Mouse (Mus musculus): ENCODE measurements around the gene Map1s. TPM values are rescaled to one million over a fixed set of nuclear protein-coding genes. Genes with fewer than 3 reads are reported as not detected.

The Map1s gene
- total RNA-seq, 2 experiments from 2014 or later, result 76.5 to 79.8 TPM

DNA sequence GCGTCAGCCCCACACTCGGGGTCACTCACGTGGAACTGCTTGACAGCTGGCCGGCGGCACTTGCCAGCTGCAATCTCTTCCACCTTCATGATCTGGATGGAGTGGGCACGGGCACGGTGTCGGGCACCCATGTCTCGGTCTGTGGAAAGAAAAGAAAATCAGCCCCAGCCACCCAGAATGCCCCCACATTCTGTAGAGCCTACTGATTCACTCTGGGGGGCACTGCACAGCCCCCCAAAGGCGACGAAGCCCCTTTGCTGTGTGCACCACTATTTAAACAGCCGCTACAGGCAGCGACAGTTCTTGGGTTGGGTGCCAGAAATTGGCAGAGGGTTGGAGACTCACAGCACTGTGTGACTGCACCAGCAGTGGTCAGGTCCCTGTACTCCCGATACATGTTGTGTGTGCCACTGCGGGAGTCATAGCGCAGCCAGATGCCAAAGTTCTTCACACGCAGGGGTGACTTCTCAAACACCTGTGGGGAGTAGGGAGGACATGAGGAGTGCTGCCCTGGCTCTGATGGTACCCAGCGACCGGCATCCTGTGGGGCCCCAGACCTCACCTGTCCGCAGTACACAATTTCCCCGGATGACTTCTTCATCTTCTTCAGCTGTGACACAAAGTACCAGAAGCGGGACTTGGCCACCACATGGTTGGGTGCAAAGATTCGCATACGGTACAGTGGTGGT lies 10.0 kb upstream of the Map1s start:
- intact Hi-C loops (cut with DNase I), result loop anchor here (5.0 kb wide), 1 partner anchor 482 kb away; no protein-coding TSS in a partner anchor
- peak in 1 of 2 experiments; percentile 27 for DNase-seq (ENCODE audit: extremely low spot score in 1 of 2, low spot score in 2 of 2)

DNA sequence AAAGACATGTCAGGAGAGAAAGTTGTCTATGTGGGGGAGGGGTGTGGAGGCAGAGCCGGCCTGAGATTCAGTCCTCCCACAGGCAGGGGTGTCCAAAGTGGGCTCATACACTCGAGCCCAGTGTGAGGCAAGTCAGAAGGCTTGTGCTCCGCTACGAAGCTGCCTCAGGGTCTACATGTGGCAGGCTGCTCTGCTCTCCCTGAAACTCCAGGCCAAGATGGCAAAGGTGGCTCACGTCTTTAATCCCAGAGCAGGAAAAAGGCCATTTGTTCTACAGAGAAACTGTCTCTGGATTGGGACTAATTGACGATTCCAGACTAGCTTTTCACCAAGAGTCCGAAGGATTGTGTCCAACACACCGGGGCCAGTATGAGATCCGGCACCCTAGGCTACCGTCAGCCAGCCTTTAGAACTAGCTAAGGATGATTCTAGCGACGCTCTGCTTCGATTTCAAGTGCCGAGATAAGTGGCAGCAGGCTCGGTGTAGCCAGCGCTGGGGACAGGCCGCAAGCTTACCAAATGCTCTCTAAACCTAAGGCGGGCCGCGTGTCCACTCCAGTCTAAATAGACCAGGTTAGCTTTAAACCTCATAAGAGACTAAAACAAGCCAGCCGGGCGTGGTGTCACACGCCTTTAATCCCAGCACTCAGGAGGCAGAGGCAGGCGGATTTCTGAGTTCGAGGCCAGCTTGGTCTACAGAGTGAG lies 9.3 kb upstream of the Map1s start:
- DNase-seq (ENCODE audit: extremely low spot score in 1 of 2, low spot score in 2 of 2), result peak in 1 of 2 experiments; percentile 35
- intact Hi-C loops (cut with DNase I), result loop anchor here (5.0 kb wide), 1 partner anchor 481 kb away; no protein-coding TSS in a partner anchor

DNA sequence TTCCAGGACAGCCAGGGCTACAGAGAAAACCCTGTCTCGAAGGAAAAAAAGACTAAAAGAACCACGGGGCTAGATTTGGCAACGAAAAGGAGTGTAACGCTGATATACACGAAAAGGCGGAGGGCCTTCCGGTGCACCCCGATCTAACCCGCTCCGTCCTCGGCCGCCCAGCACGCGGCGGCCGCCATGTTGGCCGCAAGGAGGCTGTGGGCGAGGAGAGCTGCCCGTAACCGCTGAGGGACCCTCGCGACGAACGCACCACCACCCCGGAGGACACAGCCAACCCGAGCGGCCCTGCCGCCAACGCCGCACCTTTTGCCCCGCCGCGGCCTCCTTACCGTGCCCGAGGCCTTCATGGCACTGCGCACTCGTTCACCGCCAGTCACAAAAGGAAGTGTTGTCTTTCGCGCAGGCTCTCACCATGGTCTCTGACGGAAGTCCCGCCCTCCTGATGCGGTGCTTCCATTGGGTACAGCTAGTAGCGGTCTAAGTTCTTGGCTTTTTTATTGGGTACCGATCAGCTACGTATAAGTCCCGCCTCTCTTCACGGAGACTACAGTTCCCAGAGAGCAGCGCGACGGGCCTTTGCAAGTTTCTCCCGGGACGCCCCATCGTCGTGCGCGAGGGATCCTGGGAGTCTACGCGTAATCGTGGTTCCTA lies 8.6 kb upstream of the Map1s start, which contains the start of gene Rpl18a:
Gene Rpl18a, minus strand, starts transcription at position 392 of the 660 bp plus-strand sequence.
- peak; percentile 96 to 97 for DNase-seq (ENCODE audit: extremely low spot score in 1 of 2, low spot score in 2 of 2)
- intact Hi-C loops (cut with DNase I), result loop anchor here (5.0 kb wide), 1 partner anchor 480 kb away; no protein-coding TSS in a partner anchor

DNA sequence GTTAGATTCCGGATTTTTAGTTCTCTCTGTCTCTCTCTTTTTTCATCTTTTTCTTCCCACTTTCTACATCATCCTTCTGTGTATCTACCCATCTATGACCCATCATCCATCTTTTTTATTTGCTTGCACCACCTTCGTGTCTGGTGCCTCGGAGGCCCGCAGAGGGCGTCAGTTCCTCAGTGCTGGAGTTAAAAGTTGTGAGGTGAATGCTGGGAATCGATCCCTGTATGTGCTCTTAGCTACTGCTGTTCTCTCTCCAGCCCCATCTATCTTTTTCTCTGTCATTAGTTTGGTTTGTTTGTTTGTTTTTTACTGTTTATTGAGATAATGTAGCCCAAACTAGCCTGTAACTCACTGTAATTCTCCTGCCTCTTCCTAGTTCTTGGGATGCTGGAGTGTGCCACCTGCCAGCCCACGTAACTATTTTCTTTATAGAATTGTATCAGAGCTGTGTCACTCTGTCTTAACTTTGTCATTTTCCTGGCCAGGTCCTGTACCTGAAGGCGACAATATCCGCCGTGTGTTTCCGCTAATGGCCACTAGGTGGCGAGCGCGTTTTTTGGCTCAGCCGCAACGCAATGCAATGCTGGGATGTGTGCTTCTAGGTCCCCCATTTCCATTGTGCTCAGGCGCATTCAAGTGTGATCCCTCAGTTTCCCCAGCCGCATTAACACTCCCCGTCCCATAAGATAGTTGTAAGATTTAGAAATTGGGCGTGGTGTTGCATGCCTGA lies 7.9 kb upstream of the Map1s start:
- DNase-seq (ENCODE audit: extremely low spot score in 1 of 2, low spot score in 2 of 2), result peak; percentile 78 to 84
- intact Hi-C loops (cut with DNase I), result loop anchor here (5.0 kb wide), 1 partner anchor 479 kb away; no protein-coding TSS in a partner anchor

DNA sequence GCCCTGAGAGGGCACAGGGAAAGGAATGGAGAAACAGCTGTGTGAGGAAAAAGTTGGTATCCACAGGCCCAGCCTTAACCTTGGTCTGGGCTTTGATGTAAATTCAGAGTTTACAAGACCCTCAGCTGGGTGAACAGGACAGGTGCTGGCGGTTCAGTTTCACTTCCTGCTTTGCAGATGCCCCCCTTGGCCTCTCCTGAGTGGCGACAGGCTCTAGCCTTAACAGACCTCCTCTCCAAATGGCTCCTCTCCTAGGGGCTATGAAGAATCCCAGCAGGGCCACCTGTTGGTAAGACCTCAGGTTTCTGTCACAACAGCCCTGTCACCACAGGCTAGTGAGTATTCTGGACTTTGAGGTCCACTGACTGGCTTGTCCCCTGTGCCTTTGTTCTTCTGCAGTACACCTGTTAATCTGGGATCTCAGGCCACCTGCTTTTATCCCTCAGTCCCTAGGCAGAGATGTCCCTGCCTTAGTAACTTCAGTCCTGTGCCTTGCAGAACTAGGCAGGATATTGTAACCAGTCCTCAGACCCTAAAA lies 7.0 kb upstream of the Map1s start:
- intact Hi-C loops (cut with DNase I), result loop anchor here (5.0 kb wide), 1 partner anchor 479 kb away; no protein-coding TSS in a partner anchor

DNA sequence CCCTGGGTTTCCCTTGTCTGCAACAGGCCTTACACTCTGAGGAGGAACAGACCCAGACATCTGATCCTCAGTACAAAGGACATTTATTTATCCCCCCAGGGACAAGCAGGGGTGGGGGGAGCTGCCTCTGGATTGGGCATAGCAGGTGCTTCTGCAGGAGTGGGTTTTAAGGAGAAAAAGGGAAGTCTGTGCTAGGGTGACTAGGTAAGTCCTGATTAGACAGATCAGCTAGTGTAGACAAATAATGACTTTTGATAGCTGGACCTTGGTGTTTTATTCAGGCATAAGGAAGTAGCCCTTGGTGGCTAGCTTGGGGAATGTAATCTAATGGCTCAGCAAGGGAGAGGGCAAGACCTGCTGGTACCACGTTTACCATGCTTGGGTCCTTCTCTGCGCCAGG lies 6.5 kb upstream of the Map1s start:
- intact Hi-C loops (cut with DNase I), result loop anchor here (5.0 kb wide), 1 partner anchor 478 kb away; no protein-coding TSS in a partner anchor
- no peak for DNase-seq (ENCODE audit: extremely low spot score in 1 of 2, low spot score in 2 of 2)

More for the DNA sequence above, 7.0 kb upstream of the Map1s start:
- no peak for DNase-seq (ENCODE audit: extremely low spot score in 1 of 2, low spot score in 2 of 2)

DNA sequence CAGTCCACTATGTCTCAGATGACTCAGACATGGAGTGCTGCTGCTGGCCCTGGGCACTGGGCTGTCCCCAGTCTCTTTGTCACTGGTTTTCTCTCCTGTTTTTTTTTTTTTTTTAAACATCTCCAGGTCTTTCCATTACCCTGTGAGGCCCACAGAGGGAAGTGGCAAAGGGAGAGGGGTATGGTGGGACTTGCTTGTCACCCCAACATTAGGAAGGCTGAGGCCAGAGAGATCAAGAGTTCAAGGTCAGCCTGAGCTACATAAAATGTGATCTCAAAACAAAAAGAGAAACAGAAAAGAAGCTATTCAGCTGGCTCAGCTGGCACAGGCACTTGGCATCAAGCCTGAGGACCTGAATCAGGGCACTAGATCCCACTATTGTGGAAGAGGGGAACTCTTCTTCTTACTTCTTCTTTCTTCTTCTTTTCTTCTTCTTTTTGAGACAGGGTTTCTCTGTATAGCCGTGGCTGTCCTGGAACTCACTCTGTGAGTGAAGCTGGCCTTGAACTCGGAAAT lies 4.8 kb upstream of the Map1s start:
- peak in 1 of 2 experiments; percentile 27 for DNase-seq (ENCODE audit: extremely low spot score in 1 of 2, low spot score in 2 of 2)
- intact Hi-C loops (cut with DNase I), result no loop called here

DNA sequence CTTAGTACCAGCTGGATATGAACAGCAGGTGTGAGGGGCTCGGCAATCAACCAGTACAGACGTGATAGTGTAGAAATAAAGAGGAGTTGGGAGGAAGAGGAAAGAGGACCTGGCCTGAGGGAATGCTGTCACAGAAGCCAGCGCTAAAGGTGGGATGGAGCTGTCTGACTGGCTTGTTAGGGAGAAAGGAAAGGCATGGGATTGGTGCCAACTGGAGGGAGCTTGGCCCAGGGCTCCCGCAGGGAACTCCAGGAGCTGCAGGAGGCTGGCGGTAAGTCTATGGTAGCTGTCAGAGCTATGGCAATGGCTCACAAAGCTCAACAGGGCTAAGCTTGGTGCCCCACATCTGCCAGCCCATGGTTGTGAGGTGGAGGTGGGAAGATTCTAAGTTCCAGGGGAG lies 3.5 kb upstream of the Map1s start:
- intact Hi-C loops (cut with DNase I), result no loop called here
- DNase-seq (ENCODE audit: extremely low spot score in 1 of 2, low spot score in 2 of 2), result peak in 1 of 2 experiments; percentile 30

DNA sequence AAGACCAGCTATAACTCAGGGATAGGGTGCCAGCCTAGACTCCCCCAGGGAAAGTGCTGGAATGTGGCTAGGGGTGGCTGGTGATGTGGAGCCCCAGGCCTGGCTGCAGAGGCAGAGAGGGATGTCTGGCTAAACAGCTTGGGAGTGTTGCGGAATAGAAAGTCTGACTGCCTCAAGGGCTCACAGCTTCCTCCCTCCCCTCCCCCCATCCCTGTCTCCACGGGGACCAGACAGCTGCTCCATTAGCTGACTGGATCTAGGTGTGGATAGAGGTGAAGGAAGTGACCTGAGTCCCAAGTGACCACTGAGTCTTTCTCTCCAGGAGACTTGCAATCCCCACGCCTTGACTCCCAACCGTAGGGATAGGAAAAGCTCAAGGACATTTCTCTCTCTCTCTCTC lies 2.6 kb upstream of the Map1s start:
- peak in 1 of 2 experiments; percentile 28 for DNase-seq (ENCODE audit: extremely low spot score in 1 of 2, low spot score in 2 of 2)
- intact Hi-C loops (cut with DNase I), result no loop called here

DNA sequence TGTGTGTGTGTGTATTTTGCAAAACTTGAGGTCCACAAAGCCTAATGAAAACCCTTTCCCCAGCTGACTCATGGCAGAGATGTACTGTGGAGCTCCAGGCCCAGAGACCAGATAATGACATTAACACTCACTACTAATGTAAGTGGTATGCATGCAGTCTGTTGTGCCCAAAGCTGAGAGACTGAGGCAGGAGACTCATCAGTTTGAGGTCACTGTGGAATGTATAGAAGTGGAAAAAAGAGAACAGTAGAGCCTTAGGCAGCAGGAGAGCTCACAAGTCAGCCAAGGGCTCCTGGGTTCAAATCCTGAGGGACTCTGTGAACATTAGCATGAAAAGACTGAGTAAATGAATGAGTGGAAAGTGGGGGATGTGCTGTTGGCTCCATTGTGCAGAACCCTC lies 2.1 kb upstream of the Map1s start:
- no peak for DNase-seq (ENCODE audit: extremely low spot score in 1 of 2, low spot score in 2 of 2)
- intact Hi-C loops (cut with DNase I), result no loop called here

DNA sequence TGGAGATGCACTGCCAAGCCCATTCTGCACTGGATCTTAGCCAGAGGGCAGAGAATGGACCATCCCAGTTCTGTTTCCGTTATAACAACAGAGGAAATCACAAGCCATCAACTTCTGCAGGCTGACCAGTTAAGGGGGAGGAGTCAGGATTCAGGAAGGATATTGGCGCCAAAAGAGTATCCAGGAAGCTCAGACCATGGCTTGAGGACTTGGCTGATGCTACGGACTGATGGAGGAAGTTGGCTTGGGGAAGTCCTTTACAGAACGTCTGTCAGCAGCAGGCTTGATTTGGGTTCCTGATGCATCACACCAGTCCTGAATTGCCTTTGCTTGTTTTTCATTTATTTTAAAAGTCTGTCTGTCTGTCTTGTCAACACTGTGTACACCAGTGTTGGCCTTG lies 1.2 kb upstream of the Map1s start:
- intact Hi-C loops (cut with DNase I), result no loop called here
- DNase-seq (ENCODE audit: extremely low spot score in 1 of 2, low spot score in 2 of 2), result peak in 1 of 2 experiments; percentile 25

DNA sequence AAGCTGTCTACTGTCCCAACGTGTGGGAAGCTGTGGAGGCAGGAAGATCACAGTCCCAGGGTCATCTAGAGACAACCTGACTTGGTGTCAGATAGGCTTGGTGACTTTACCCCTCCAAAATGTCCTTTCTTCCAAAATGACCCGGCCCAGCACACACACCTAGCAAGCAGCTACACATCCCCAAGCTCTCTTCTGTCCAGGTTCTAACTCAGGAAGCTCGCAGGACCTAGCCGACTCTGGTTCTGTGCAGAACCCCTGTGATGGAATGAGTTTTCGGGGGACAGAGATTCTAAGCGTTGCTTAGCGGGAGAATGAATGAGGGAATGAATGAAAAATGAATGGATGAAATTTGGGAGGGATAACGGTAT lies 285 bp upstream of the Map1s start:
- intact Hi-C loops (cut with DNase I), result no loop called here
- DNase-seq (ENCODE audit: extremely low spot score in 1 of 2, low spot score in 2 of 2), result no peak

DNA sequence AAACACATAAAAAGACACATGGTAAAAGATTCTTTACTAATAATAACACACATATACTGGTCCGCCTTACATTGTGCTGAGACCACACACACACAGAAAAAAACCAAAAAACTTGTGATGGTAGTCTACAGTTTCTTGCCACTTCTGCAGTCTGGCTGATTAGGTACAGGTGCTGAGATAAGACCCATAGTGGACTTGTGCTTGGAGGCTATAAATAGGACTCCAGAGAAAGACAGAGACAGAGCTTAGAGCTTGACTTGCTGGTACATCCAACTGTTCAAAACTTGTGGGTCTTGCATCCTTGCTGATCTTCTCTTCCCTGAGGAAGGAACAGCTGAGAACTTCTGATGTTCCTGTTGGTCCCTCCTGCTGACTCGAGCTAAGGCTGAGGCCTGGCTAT lies 1.8 kb downstream of the Map1s start:
- intact Hi-C loops (cut with DNase I), result no loop called here
- no peak for DNase-seq (ENCODE audit: extremely low spot score in 1 of 2, low spot score in 2 of 2)

DNA sequence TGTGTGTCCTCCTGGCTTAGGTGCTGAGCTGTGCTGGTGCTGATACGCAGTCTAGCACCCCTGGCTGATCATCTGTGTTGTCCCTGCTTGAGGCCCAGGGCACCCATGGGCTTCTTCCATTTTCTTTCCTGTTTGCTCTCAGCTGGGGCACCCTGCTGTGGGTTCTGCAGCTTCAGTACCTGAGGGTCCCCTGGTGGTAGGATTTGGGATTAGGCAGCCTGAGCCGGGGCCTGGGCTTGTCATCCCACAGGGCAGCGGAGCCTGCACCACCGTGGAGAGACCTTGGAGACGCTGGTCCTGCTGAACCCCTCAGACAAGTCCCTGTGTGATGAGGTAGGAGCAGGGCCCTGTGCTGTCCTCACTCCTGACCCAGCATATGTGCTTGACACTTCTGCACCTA lies 5.9 kb downstream of the Map1s start:
- peak in 1 of 2 experiments; percentile 57 for DNase-seq (ENCODE audit: extremely low spot score in 1 of 2, low spot score in 2 of 2)
- intact Hi-C loops (cut with DNase I), result no loop called here

DNA sequence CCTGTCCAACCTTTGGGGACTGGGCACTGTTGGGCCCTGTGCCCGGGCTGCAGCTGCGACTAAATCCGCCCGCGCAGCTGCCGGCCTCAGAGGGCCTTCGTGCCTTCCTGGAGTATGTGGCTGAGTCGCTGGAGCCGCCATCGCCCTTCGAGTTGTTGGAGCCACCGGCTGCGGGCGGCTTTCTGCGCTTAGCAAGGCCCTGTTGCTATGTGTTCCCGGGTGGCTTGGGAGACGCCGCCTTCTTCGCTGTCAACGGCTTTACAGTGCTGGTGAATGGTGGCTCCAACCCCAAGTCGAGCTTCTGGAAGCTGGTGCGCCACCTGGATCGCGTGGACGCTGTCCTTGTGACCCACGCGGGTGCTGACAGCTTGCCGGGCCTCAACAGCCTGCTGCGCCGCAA lies 7.2 kb downstream of the Map1s start:
- DNase-seq (ENCODE audit: extremely low spot score in 1 of 2, low spot score in 2 of 2), result peak in 1 of 2 experiments; percentile 41
- intact Hi-C loops (cut with DNase I), result no loop called here

DNA sequence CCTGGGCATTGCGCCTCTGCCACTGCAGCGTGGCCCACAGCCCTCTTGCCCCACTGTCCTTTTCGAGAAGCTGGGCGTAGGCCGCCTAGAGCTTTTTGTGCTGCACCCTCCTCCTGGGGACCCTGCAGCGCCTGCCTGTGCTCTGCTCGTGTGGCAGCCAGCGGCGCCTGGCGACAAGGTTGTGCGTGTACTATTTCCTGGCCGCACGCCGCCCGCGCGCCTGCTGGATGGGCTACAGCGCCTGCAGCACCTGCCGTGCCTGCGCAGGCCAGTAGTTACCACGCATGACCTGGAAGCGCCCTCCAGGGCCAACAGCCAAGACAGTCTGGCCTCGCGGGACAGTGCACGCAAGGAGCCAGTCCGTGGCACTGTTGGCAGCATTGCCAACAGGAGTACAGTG lies 7.8 kb downstream of the Map1s start:
- intact Hi-C loops (cut with DNase I), result no loop called here
- DNase-seq (ENCODE audit: extremely low spot score in 1 of 2, low spot score in 2 of 2), result peak in 1 of 2 experiments; percentile 39

DNA sequence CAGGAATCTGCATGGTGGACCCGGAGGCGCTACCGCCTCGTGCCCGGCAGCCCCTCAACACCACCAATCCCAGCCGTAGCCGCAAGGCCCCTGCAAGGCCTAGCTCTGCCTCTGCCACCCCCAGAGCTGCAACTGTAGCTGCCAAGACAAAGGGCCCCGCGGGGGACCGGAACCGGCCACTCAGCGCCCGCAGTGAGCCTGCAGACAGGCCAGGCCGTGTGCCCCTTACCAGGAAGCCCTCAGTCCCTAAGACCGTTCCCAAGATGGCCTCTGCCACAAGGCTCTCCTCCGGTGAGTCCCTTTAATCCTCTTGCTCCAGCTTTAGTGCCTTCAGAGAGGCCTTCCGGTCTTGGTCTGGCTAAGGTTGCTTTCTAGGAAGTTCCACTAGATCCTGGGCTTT lies 9.0 kb downstream of the Map1s start:
- intact Hi-C loops (cut with DNase I), result no loop called here
- DNase-seq (ENCODE audit: extremely low spot score in 1 of 2, low spot score in 2 of 2), result no peak

All from left cerebral cortex, postnatal 10 days (tissue).